Mouse (Mus musculus): ENCODE data around the gene Ptch2. TPM values are rescaled to one million over a fixed set of nuclear protein-coding genes. Genes with fewer than 3 reads are reported as not detected.

Gene Ptch2
- 1.7 TPM for polyA plus RNA-seq (2014; fragmentation: Illumina TruSeq; extraction: RNeasy Lipid Tissue Mini Kit (QIAGEN cat#74804); ENCODE audit: low read depth, low replicate concordance)

GRCm38 (mm10) chr4:117095551-117096452 is at the start of gene Ptch2:
TSS of gene Ptch2 (plus strand) at chr4:117096075.

GRCm38 (mm10) chr4:117125348-117125909 is 29.6 kb downstream of the Ptch2 start, which contains the start of gene Btbd19:
TSS of gene Btbd19 (minus strand) at chr4:117125725.

GRCm38 (mm10) chr4:117126675-117127290 is 30.9 kb downstream of the Ptch2 start, which contains the start of gene Tctex1d4:
TSS of gene Tctex1d4 (plus strand) at chr4:117126794.

GRCm38 (mm10) chr4:117133817-117134600 is 38.1 kb downstream of the Ptch2 start, which contains the start of gene Plk3:
TSS of gene Plk3 (minus strand) at chr4:117133963.

GRCm38 (mm10) chr4:117155792-117156355 is 60.0 kb downstream of the Ptch2 start, which contains the start of gene Rps8:
TSS of gene Rps8 (minus strand) at chr4:117156243.

Other genes starting within 250 kb of the Ptch2 start
- gene Zswim5, start 218.7 kb upstream of the Ptch2 start, polyA plus RNA-seq (2014; fragmentation: Illumina TruSeq; extraction: RNeasy Lipid Tissue Mini Kit (QIAGEN cat#74804); ENCODE audit: low read depth, low replicate concordance) = 0.94 TPM
- 104 TPM for gene Urod, start 101.7 kb upstream of the Ptch2 start, polyA plus RNA-seq (2014; fragmentation: Illumina TruSeq; extraction: RNeasy Lipid Tissue Mini Kit (QIAGEN cat#74804); ENCODE audit: low read depth, low replicate concordance)
- gene Hectd3, start 100.8 kb upstream of the Ptch2 start, polyA plus RNA-seq (2014; fragmentation: Illumina TruSeq; extraction: RNeasy Lipid Tissue Mini Kit (QIAGEN cat#74804); ENCODE audit: low read depth, low replicate concordance) = 15.6 TPM
- gene Eif2b3, start 76.7 kb upstream of the Ptch2 start, polyA plus RNA-seq (2014; fragmentation: Illumina TruSeq; extraction: RNeasy Lipid Tissue Mini Kit (QIAGEN cat#74804); ENCODE audit: low read depth, low replicate concordance) = 16.5 TPM
- 3.5 TPM for gene Btbd19, start 29.6 kb downstream of the Ptch2 start, polyA plus RNA-seq (2014; fragmentation: Illumina TruSeq; extraction: RNeasy Lipid Tissue Mini Kit (QIAGEN cat#74804); ENCODE audit: low read depth, low replicate concordance)
- not detected for gene Tctex1d4, start 30.7 kb downstream of the Ptch2 start, polyA plus RNA-seq (2014; fragmentation: Illumina TruSeq; extraction: RNeasy Lipid Tissue Mini Kit (QIAGEN cat#74804); ENCODE audit: low read depth, low replicate concordance)
- gene Plk3, start 37.9 kb downstream of the Ptch2 start, polyA plus RNA-seq (2014; fragmentation: Illumina TruSeq; extraction: RNeasy Lipid Tissue Mini Kit (QIAGEN cat#74804); ENCODE audit: low read depth, low replicate concordance) = 1.8 TPM
- gene Rps8, start 60.2 kb downstream of the Ptch2 start, polyA plus RNA-seq (2014; fragmentation: Illumina TruSeq; extraction: RNeasy Lipid Tissue Mini Kit (QIAGEN cat#74804); ENCODE audit: low read depth, low replicate concordance) = 601 TPM
- gene Kif2c, start 86.6 kb downstream of the Ptch2 start, polyA plus RNA-seq (2014; fragmentation: Illumina TruSeq; extraction: RNeasy Lipid Tissue Mini Kit (QIAGEN cat#74804); ENCODE audit: low read depth, low replicate concordance) = not detected
- gene Tmem53, start 155.9 kb downstream of the Ptch2 start, polyA plus RNA-seq (2014; fragmentation: Illumina TruSeq; extraction: RNeasy Lipid Tissue Mini Kit (QIAGEN cat#74804); ENCODE audit: low read depth, low replicate concordance) = 21.3 TPM
- gene Armh1, start 156.1 kb downstream of the Ptch2 start, polyA plus RNA-seq (2014; fragmentation: Illumina TruSeq; extraction: RNeasy Lipid Tissue Mini Kit (QIAGEN cat#74804); ENCODE audit: low read depth, low replicate concordance) = not detected